Mouse (Mus musculus) liver, embryonic 13.5 days (tissue): ENCODE data around the gene Inafm2. TPM values are rescaled to one million over a fixed set of nuclear protein-coding genes. Genes with fewer than 3 reads are reported as not detected.

Experiments used
- ATAC-seq: fragments of 200-750 bp; cut with Nextera tagmentation; 2 replicates; pipeline ENCODE4 v1.8.0; 2017; ENCODE audit warnings: low read depth, mild to moderate bottlenecking, moderate number of reproducible peaks, moderate library complexity
- DNase-seq: peaks from one replicate; pipeline ENCODE4 v3.0.0; 2022
- H3K27ac ChIP-seq: fragments of 300-500 bp; sonication (generic); 2 replicates; pipeline ENCODE4 v1.5.1; 2015; ENCODE audit warnings: moderate library complexity, mild to moderate bottlenecking, inconsistent platforms
- H3K27me3 ChIP-seq: fragments of 300-500 bp; sonication (generic); 2 replicates; pipeline ENCODE4 v1.6.1; 2015; ENCODE audit warnings: mild to moderate bottlenecking, inconsistent platforms
- H3K36me3 ChIP-seq: fragments of 300-500 bp; sonication (generic); 2 replicates; pipeline ENCODE4 v1.6.1; 2015; ENCODE audit warnings: mild to moderate bottlenecking, inconsistent platforms
- H3K4me1 ChIP-seq: fragments of 300-500 bp; sonication (generic); replicated peaks from 2 replicates; pipeline ENCODE4 v1.6.1; 2015; ENCODE audit warnings: inconsistent platforms
- H3K4me2 ChIP-seq: fragments of 300-500 bp; sonication (generic); 2 replicates; pipeline ENCODE4 v1.6.1; 2015; ENCODE audit warnings: inconsistent platforms, mild to moderate bottlenecking, moderate library complexity
- H3K4me3 ChIP-seq: fragments of 300-500 bp; sonication (generic); replicated peaks from 2 replicates; pipeline ENCODE4 v1.5.1; 2015; ENCODE audit warnings: mild to moderate bottlenecking, inconsistent platforms
- H3K9ac ChIP-seq: fragments of 300-500 bp; sonication (generic); 2 replicates; pipeline ENCODE4 v1.6.1; 2015; ENCODE audit warnings: mild to moderate bottlenecking, inconsistent platforms
- H3K9me3 ChIP-seq: fragments of 300-500 bp; sonication (generic); replicated peaks from 2 replicates; pipeline ENCODE4 v1.6.1; 2016; ENCODE audit warnings: inconsistent platforms
- WGBS: fragments of 180-500 bp; shearing (Covaris S2); methylation state at CpG from one replicate; pipeline ENCODE4 v1.1.7; 2015; ENCODE audit not compliant: insufficient replicate concordance; 5-methylcytosine and 5-hydroxymethylcytosine counted together
- polyA plus RNA-seq: library from polyadenylated mRNA; unstranded; fragments of >200 nt; fragmentation: Nextera tagmentation; extraction: Ambion mirVana; gene quantifications from 2 replicates; pipeline ENCODE4 v1.2.1, GENCODE M21; 2015

Inafm2 gene
- polyA plus RNA-seq, 1 experiment from 2014 or later, result 18.4 TPM

DNA sequence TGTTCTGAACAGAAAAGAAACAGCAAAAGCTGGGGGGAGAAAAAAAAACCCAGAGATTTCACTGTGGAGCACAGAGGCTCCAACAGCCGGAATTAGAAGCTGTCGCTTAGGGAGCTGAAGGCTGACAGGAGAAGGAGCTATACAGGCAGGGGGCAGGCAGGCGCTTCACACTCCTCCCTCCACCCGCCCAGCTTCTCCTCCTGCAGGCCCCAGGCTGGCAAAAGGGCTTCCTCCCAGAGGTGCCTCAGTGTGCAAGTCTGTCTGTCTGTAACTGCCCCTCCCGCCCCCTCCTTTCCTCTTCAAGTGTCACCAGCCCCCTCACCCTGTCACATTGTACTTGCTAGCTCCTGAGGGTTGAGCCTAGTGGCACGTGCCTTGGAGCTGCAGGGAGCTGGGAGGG is 39.1 kb upstream of the Inafm2 start:
- WGBS, result 2% methylated on average over 6 of the region's 6 CpGs
- Histone ChIP-seq H3K4me1 (peaks cover 41% of the 10 kb centered on the region), H3K27ac (no peak overlapping the region)

DNA sequence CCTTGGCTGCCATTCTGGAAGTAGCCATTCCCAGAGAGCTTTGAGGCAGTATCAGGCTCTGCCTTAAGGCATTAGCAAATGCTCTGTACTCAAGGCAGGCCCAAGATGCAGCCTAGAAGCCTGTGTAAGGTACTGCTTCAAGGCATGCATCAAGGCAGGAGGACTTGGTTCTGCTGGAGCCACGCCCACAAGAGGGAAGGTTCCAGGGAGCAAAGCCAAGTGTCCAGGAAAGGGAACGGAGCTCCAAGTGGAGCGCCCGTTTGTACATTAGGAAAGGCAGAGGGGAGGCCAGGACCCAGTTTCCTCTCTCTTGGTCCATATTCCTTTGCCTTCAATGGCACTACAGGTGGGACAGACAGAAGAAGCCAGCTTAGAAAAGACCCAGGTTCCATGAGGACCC is 37.1 kb upstream of the Inafm2 start:
- no peak overlapping the region for H3K4me3 ChIP-seq
- no peaks in the 10 kb centered on the region for H3K36me3 ChIP-seq
- WGBS, result 72% methylated on average over 4 of the region's 4 CpGs
- no peak for DNase-seq
- H3K4me1 ChIP-seq, result peaks cover 30% of the 10 kb centered on the region
- H3K4me2 ChIP-seq, result no peak overlapping the region
- H3K27me3 ChIP-seq, result peaks cover 99% of the 10 kb centered on the region
- H3K9me3 ChIP-seq, result no peaks in the 10 kb centered on the region
- ATAC-seq, result no peak
- H3K27ac ChIP-seq, result no peak overlapping the region
- H3K9ac ChIP-seq, result no peak overlapping the region

More for the DNA sequence above, 39.1 kb upstream of the Inafm2 start:
- Histone ChIP-seq H3K4me2 (no peak overlapping the region), H3K4me3 (no peak overlapping the region), H3K27me3 (peaks cover 100% of the 10 kb centered on the region), H3K9ac (no peak overlapping the region), H3K36me3 (no peaks in the 10 kb centered on the region), H3K9me3 (no peaks in the 10 kb centered on the region)
- no peak for ATAC-seq
- DNase-seq, result no peak

- DNase-seq (no peak), ATAC-seq (0 out of 2 replicates have a peak, but pooled peaks have one; percentile 11)
- Histone ChIP-seq H3K9ac (no peak overlapping the region), H3K27me3 (peaks cover 91% of the 10 kb centered on the region), H3K36me3 (no peaks in the 10 kb centered on the region), H3K27ac (no peak overlapping the region), H3K4me2 (no peak overlapping the region), H3K4me3 (no peak overlapping the region), H3K4me1 (peaks cover 25% of the 10 kb centered on the region), H3K9me3 (no peaks in the 10 kb centered on the region)
- 42% methylated on average over 4 of the region's 4 CpGs for WGBS
Observed at GRCm38 (mm10) chr2:118709655-118710221, 35.8 kb upstream of the Inafm2 start.

- peaks cover 25% of the 10 kb centered on the region for H3K4me1 ChIP-seq
- 26% methylated on average over 36 of the region's 36 CpGs for WGBS
- no peaks in the 10 kb centered on the region for H3K36me3 ChIP-seq
- H3K27ac ChIP-seq, result no peak overlapping the region
- ATAC-seq (peak; percentile 17; the same call in 1 of the 2 replicates), DNase-seq (no peak)
- peaks cover 77% of the 10 kb centered on the region for H3K27me3 ChIP-seq
- H3K9ac ChIP-seq, result no peak overlapping the region
- no peaks in the 10 kb centered on the region for H3K9me3 ChIP-seq
- H3K4me2 ChIP-seq, result peak overlapping the region; percentile 40
- peak overlapping the region; percentile 20 for H3K4me3 ChIP-seq
Observed at GRCm38 (mm10) chr2:118711038-118711494, 34.5 kb upstream of the Inafm2 start.

GRCm38 (mm10) chr2:118713631-118714030 is 31.9 kb upstream of the Inafm2 start:
- H3K9ac ChIP-seq, result no peak overlapping the region
- no peak overlapping the region for H3K4me3 ChIP-seq
- DNase-seq (no peak), ATAC-seq (no peak)
- H3K9me3 ChIP-seq, result no peaks in the 10 kb centered on the region
- WGBS, result 68% methylated on average over 6 of the region's 6 CpGs
- H3K4me2 ChIP-seq, result no peak overlapping the region
- peaks cover 55% of the 10 kb centered on the region for H3K27me3 ChIP-seq
- peaks cover 22% of the 10 kb centered on the region for H3K4me1 ChIP-seq
- H3K36me3 ChIP-seq, result 0 out of 2 replicates have a peak, but pooled peaks cover under 1% of the 10 kb centered on the region
- no peak overlapping the region for H3K27ac ChIP-seq

GRCm38 (mm10) chr2:118714230-118714629 is 31.3 kb upstream of the Inafm2 start:
- Histone ChIP-seq H3K4me1 (peaks cover 21% of the 10 kb centered on the region), H3K27ac (no peak overlapping the region), H3K27me3 (peaks cover 49% of the 10 kb centered on the region), H3K4me2 (no peak overlapping the region), H3K9me3 (no peaks in the 10 kb centered on the region), H3K36me3 (0 out of 2 replicates have a peak, but pooled peaks cover 5% of the 10 kb centered on the region), H3K9ac (no peak overlapping the region), H3K4me3 (no peak overlapping the region)
- no peak for DNase-seq
- WGBS, result 56% methylated on average over 4 of the region's 4 CpGs
- ATAC-seq, result no peak

DNA sequence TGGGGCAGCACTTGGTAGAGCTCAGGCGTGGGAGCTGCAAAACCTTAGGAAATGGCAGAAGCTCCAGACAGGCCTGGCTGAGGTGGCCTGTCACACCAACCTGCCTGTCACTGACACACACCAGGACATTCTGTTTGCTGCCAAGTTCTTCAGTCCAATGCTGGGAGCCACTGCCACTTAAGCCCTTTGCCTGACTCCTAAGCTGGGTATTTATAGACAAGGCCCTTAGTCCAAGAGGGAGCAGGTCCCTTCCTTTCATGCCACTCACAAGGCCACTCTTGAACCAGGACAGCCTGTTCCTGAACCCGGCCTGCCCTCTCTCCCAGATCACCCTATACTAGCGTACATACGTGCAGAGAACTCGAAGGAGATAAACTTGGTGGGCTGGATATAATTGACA is 28.9 kb upstream of the Inafm2 start:
- no peak for ATAC-seq
- no peak for DNase-seq
- Histone ChIP-seq H3K36me3 (0 out of 2 replicates have a peak, but pooled peaks cover 5% of the 10 kb centered on the region), H3K27me3 (peaks cover 24% of the 10 kb centered on the region), H3K4me2 (no peak overlapping the region), H3K27ac (no peak overlapping the region), H3K4me1 (0 out of 2 replicates have a peak, but pooled peaks cover 2% of the 10 kb centered on the region), H3K4me3 (no peak overlapping the region), H3K9me3 (no peaks in the 10 kb centered on the region), H3K9ac (no peak overlapping the region)
- WGBS, result 67% methylated on average over 5 of the region's 5 CpGs

DNA sequence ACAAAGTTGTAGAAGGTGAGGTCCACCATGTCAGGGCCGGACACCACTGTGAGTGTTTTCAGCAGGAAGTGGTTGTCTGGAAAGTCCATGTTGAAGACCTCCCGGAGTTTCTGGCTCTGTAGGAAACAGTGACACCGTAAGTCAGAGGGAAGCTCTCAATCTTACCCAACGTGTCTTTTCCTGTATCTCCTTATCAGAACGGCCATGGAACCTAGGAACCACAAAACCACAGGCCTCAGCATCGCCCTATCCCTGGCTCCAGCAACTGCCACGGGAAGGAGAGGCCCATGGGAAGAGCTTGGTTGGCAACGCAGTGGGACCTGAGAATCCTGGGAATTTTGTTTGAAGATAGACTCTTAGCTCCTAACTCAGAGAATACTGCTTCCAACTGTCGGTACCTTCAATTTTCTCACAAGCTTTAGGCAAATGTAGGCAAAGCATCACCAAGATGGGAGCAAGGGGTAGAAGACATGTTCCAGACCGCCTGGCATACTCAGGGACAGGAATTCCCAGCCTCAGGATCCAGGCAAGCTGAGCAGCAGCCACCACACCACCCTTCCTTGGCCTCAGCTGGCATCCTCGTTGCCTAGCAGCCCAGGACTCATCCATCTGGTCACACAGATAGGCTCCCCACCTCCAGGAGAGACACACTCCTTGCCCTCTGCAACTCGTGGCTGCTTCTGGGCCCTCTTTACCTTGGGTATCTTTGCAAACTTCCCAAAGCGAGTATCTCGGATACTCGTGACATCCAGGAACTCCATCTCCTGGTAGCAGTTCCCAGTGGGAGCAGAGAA is 21.7 kb upstream of the Inafm2 start:
- Histone ChIP-seq H3K4me2 (no peak overlapping the region), H3K4me1 (peaks cover 32% of the 10 kb centered on the region), H3K4me3 (no peak overlapping the region), H3K9me3 (no peaks in the 10 kb centered on the region), H3K9ac (no peak overlapping the region), H3K36me3 (0 out of 2 replicates have a peak, but pooled peaks cover 1% of the 10 kb centered on the region), H3K27ac (no peak overlapping the region), H3K27me3 (peaks cover 31% of the 10 kb centered on the region)
- DNase-seq, result no peak
- ATAC-seq, result peak; percentile 69
- 24% methylated on average over 15 of the region's 15 CpGs for WGBS

- peaks cover 37% of the 10 kb centered on the region for H3K27me3 ChIP-seq
- no peak for ATAC-seq
- H3K36me3 ChIP-seq, result no peaks in the 10 kb centered on the region
- WGBS, result 61% methylated on average over 4 of the region's 4 CpGs
- DNase-seq, result no peak
- H3K9ac ChIP-seq, result no peak overlapping the region
- H3K4me2 ChIP-seq, result no peak overlapping the region
- H3K9me3 ChIP-seq, result no peaks in the 10 kb centered on the region
- peaks cover 43% of the 10 kb centered on the region for H3K4me1 ChIP-seq
- no peak overlapping the region for H3K4me3 ChIP-seq
- H3K27ac ChIP-seq, result no peak overlapping the region
Observed at GRCm38 (mm10) chr2:118725511-118725910, 20.0 kb upstream of the Inafm2 start.

DNA sequence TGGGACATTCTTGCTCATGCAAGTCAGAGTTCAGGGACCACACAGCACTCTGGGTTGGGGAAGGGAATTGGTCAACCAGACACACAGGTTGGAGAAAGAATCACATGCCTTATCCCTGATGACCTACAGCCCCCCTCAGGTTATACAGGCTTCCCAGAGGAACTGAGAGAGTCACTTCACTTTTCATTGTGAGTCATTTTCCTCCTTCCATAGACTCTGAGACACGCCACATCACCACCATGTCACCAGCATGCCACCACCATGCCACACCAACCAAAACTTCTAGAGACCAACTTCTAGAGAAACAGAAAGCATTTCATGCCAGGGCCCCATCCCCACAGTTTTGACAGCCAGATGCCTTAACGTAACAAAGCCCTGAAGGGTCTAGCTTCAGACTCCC is 18.7 kb upstream of the Inafm2 start:
- DNase-seq, result no peak
- Histone ChIP-seq H3K4me3 (peak overlapping the region; percentile 19; the same call in 1 of the 2 replicates), H3K36me3 (no peaks in the 10 kb centered on the region), H3K9ac (no peak overlapping the region), H3K4me1 (peaks cover 46% of the 10 kb centered on the region), H3K4me2 (peak overlapping the region; percentile 46), H3K9me3 (no peaks in the 10 kb centered on the region), H3K27me3 (peaks cover 42% of the 10 kb centered on the region), H3K27ac (no peak overlapping the region)
- ATAC-seq, result no peak
- WGBS, result 58% methylated on average over 2 of the region's 2 CpGs

- WGBS, result 5% methylated on average over 9 of the region's 9 CpGs
- H3K4me3 ChIP-seq, result peak overlapping the region; percentile 19
- peak overlapping the region; percentile 46 for H3K4me2 ChIP-seq
- peaks cover 43% of the 10 kb centered on the region for H3K4me1 ChIP-seq
- H3K27ac ChIP-seq, result peak overlapping the region; percentile 59
- peak overlapping the region; percentile 34; the same call in 1 of the 2 replicates for H3K9ac ChIP-seq
- H3K27me3 ChIP-seq, result peaks cover 37% of the 10 kb centered on the region
- ATAC-seq (no peak), DNase-seq (no peak)
- no peaks in the 10 kb centered on the region for H3K9me3 ChIP-seq
- no peaks in the 10 kb centered on the region for H3K36me3 ChIP-seq
Observed at GRCm38 (mm10) chr2:118727911-118728310, 17.6 kb upstream of the Inafm2 start.
